Mouse (Mus musculus): Measurements from ENCODE around the gene Ccdc172. TPM values are rescaled to one million over a fixed set of nuclear protein-coding genes. Genes with fewer than 3 reads are reported as not detected.
A peak's percentile ranks its signal among the peaks of the same experiment; 100 is the strongest.

Gene Ccdc172
- not detected in 2 replicates for polyA plus RNA-seq (2014; fragmentation: Nextera tagmentation; extraction: Ambion mirVana)

- Histone ChIP-seq H3K4me1 (replicated peaks; ENCODE audit: control insufficient read depth, insufficient read depth, low read length) (no peaks in the 10 kb centered on the region), H3K4me3 (ENCODE audit: low read depth, low read length) (no peak within 1 kb of the TSS), H3K27ac (ENCODE audit: low read depth, low read length) (no peak within 1 kb of the TSS), H3K4me2 (replicated peaks; ENCODE audit: low read depth, low read length) (no peak within 1 kb of the TSS), H3K27me3 (ENCODE audit: control insufficient read depth, insufficient read depth, low read length) (no peaks in the 10 kb centered on the region), H3K9ac (ENCODE audit: low read depth, low read length) (no peak within 1 kb of the TSS), H3K36me3 (ENCODE audit: control insufficient read depth, insufficient read depth, low read length) (no peaks in the 10 kb centered on the region), H3K9me3 (ENCODE audit: control insufficient read depth, low read length) (no peaks in the 10 kb centered on the region)
- 93% methylated on average over 17 of the region's 17 CpGs for WGBS
- no peak for DNase-seq (ENCODE audit: low spot score)
- no peak for ATAC-seq (ENCODE audit: low FRiP score)
Measured at GRCm38 (mm10) chr19:58511818-58512217, at the start of gene Ccdc172. Gene Ccdc172, plus strand, starts transcription at chr19:58511993.

- Histone ChIP-seq H3K4me1 (replicated peaks; ENCODE audit: control insufficient read depth, insufficient read depth, low read length) (no peaks in the 10 kb centered on the region), H3K4me2 (replicated peaks; ENCODE audit: low read depth, low read length) (no peak overlapping the region), H3K4me3 (ENCODE audit: low read depth, low read length) (no peak overlapping the region), H3K9ac (ENCODE audit: low read depth, low read length) (no peak overlapping the region), H3K9me3 (ENCODE audit: control insufficient read depth, low read length) (no peaks in the 10 kb centered on the region), H3K27me3 (ENCODE audit: control insufficient read depth, insufficient read depth, low read length) (no peaks in the 10 kb centered on the region), H3K27ac (ENCODE audit: low read depth, low read length) (no peak overlapping the region), H3K36me3 (ENCODE audit: control insufficient read depth, insufficient read depth, low read length) (no peaks in the 10 kb centered on the region)
- 82% methylated on average over 3 of the region's 3 CpGs for WGBS
- DNase-seq (ENCODE audit: low spot score) = no peak
- ATAC-seq (ENCODE audit: low FRiP score) = no peak
Measured at GRCm38 (mm10) chr19:58463755-58464154, 48.0 kb upstream of the Ccdc172 start.

GRCm38 (mm10) chr19:58468331-58468730 lies 43.5 kb upstream of the Ccdc172 start:
- Histone ChIP-seq H3K27ac (ENCODE audit: low read depth, low read length) (no peak overlapping the region), H3K4me3 (ENCODE audit: low read depth, low read length) (no peak overlapping the region), H3K9ac (ENCODE audit: low read depth, low read length) (no peak overlapping the region), H3K27me3 (ENCODE audit: control insufficient read depth, insufficient read depth, low read length) (no peaks in the 10 kb centered on the region), H3K9me3 (ENCODE audit: control insufficient read depth, low read length) (no peaks in the 10 kb centered on the region), H3K36me3 (ENCODE audit: control insufficient read depth, insufficient read depth, low read length) (no peaks in the 10 kb centered on the region), H3K4me2 (replicated peaks; ENCODE audit: low read depth, low read length) (no peak overlapping the region), H3K4me1 (replicated peaks; ENCODE audit: control insufficient read depth, insufficient read depth, low read length) (no peaks in the 10 kb centered on the region)
- DNase-seq (ENCODE audit: low spot score) = no peak
- ATAC-seq (ENCODE audit: low FRiP score) = no peak
- 54% methylated on average over 2 of the region's 2 CpGs for WGBS

- ATAC-seq (ENCODE audit: low FRiP score) = no peak
Measured at GRCm38 (mm10) chr19:58469421-58469820, 42.4 kb upstream of the Ccdc172 start.

GRCm38 (mm10) chr19:58474251-58474650 lies 37.5 kb upstream of the Ccdc172 start:
- ATAC-seq (ENCODE audit: low FRiP score) (no peak), DNase-seq (ENCODE audit: low spot score) (no peak)
- 93% methylated on average over 3 of the region's 3 CpGs for WGBS
- no peak overlapping the region for H3K4me3 ChIP-seq (ENCODE audit: low read depth, low read length)
- no peak overlapping the region for H3K4me2 ChIP-seq (replicated peaks; ENCODE audit: low read depth, low read length)
- H3K27ac ChIP-seq (ENCODE audit: low read depth, low read length) = no peak overlapping the region
- no peaks in the 10 kb centered on the region for H3K27me3 ChIP-seq (ENCODE audit: control insufficient read depth, insufficient read depth, low read length)
- no peak overlapping the region for H3K9ac ChIP-seq (ENCODE audit: low read depth, low read length)
- no peaks in the 10 kb centered on the region for H3K9me3 ChIP-seq (ENCODE audit: control insufficient read depth, low read length)
- no peaks in the 10 kb centered on the region for H3K36me3 ChIP-seq (ENCODE audit: control insufficient read depth, insufficient read depth, low read length)
- H3K4me1 ChIP-seq (replicated peaks; ENCODE audit: control insufficient read depth, insufficient read depth, low read length) = no peaks in the 10 kb centered on the region

More at GRCm38 (mm10) chr19:58469421-58469820, 42.4 kb upstream of the Ccdc172 start:
- Histone ChIP-seq H3K4me2 (replicated peaks; ENCODE audit: low read depth, low read length) (no peak overlapping the region), H3K4me1 (replicated peaks; ENCODE audit: control insufficient read depth, insufficient read depth, low read length) (no peaks in the 10 kb centered on the region), H3K9me3 (ENCODE audit: control insufficient read depth, low read length) (no peaks in the 10 kb centered on the region), H3K36me3 (ENCODE audit: control insufficient read depth, insufficient read depth, low read length) (no peaks in the 10 kb centered on the region), H3K27ac (ENCODE audit: low read depth, low read length) (no peak overlapping the region), H3K4me3 (ENCODE audit: low read depth, low read length) (no peak overlapping the region), H3K9ac (ENCODE audit: low read depth, low read length) (no peak overlapping the region), H3K27me3 (ENCODE audit: control insufficient read depth, insufficient read depth, low read length) (no peaks in the 10 kb centered on the region)
- peak; percentile 95 for DNase-seq (ENCODE audit: low spot score)
- 15% methylated on average over 12 of the region's 12 CpGs for WGBS

- Histone ChIP-seq H3K4me3 (ENCODE audit: low read depth, low read length) (no peak overlapping the region), H3K9me3 (ENCODE audit: control insufficient read depth, low read length) (no peaks in the 10 kb centered on the region), H3K27ac (ENCODE audit: low read depth, low read length) (no peak overlapping the region), H3K4me1 (replicated peaks; ENCODE audit: control insufficient read depth, insufficient read depth, low read length) (no peaks in the 10 kb centered on the region), H3K36me3 (ENCODE audit: control insufficient read depth, insufficient read depth, low read length) (no peaks in the 10 kb centered on the region), H3K27me3 (ENCODE audit: control insufficient read depth, insufficient read depth, low read length) (no peaks in the 10 kb centered on the region), H3K4me2 (replicated peaks; ENCODE audit: low read depth, low read length) (no peak overlapping the region), H3K9ac (ENCODE audit: low read depth, low read length) (no peak overlapping the region)
- DNase-seq (ENCODE audit: low spot score) (no peak), ATAC-seq (ENCODE audit: low FRiP score) (no peak)
- 90% methylated on average over 9 of the region's 9 CpGs for WGBS
Measured at GRCm38 (mm10) chr19:58482373-58482977, 29.3 kb upstream of the Ccdc172 start.

GRCm38 (mm10) chr19:58486686-58487085 lies 25.1 kb upstream of the Ccdc172 start:
- Histone ChIP-seq H3K27me3 (ENCODE audit: control insufficient read depth, insufficient read depth, low read length) (no peaks in the 10 kb centered on the region), H3K4me3 (ENCODE audit: low read depth, low read length) (no peak overlapping the region), H3K9ac (ENCODE audit: low read depth, low read length) (no peak overlapping the region), H3K4me1 (replicated peaks; ENCODE audit: control insufficient read depth, insufficient read depth, low read length) (no peaks in the 10 kb centered on the region), H3K36me3 (ENCODE audit: control insufficient read depth, insufficient read depth, low read length) (no peaks in the 10 kb centered on the region), H3K27ac (ENCODE audit: low read depth, low read length) (no peak overlapping the region), H3K4me2 (replicated peaks; ENCODE audit: low read depth, low read length) (no peak overlapping the region), H3K9me3 (ENCODE audit: control insufficient read depth, low read length) (no peaks in the 10 kb centered on the region)
- 69% methylated on average over 2 of the region's 2 CpGs for WGBS
- ATAC-seq (ENCODE audit: low FRiP score) (no peak), DNase-seq (ENCODE audit: low spot score) (no peak)

GRCm38 (mm10) chr19:58497106-58497505 lies 14.7 kb upstream of the Ccdc172 start:
- Histone ChIP-seq H3K36me3 (ENCODE audit: control insufficient read depth, insufficient read depth, low read length) (no peaks in the 10 kb centered on the region), H3K27me3 (ENCODE audit: control insufficient read depth, insufficient read depth, low read length) (no peaks in the 10 kb centered on the region), H3K4me1 (replicated peaks; ENCODE audit: control insufficient read depth, insufficient read depth, low read length) (no peaks in the 10 kb centered on the region), H3K9me3 (ENCODE audit: control insufficient read depth, low read length) (no peaks in the 10 kb centered on the region), H3K27ac (ENCODE audit: low read depth, low read length) (no peak overlapping the region), H3K9ac (ENCODE audit: low read depth, low read length) (no peak overlapping the region), H3K4me3 (ENCODE audit: low read depth, low read length) (no peak overlapping the region), H3K4me2 (replicated peaks; ENCODE audit: low read depth, low read length) (no peak overlapping the region)
- DNase-seq (ENCODE audit: low spot score) (no peak), ATAC-seq (ENCODE audit: low FRiP score) (no peak)
- WGBS = 82% methylated on average over 3 of the region's 3 CpGs

- ATAC-seq (ENCODE audit: low FRiP score) = no peak
- H3K4me2 ChIP-seq (replicated peaks; ENCODE audit: low read depth, low read length) = no peak overlapping the region
- no peak overlapping the region for H3K4me3 ChIP-seq (ENCODE audit: low read depth, low read length)
- H3K27ac ChIP-seq (ENCODE audit: low read depth, low read length) = no peak overlapping the region
- no peak for DNase-seq (ENCODE audit: low spot score)
- 51% methylated on average over 3 of the region's 3 CpGs for WGBS
- no peaks in the 10 kb centered on the region for H3K4me1 ChIP-seq (replicated peaks; ENCODE audit: control insufficient read depth, insufficient read depth, low read length)
- H3K9ac ChIP-seq (ENCODE audit: low read depth, low read length) = no peak overlapping the region
- H3K27me3 ChIP-seq (ENCODE audit: control insufficient read depth, insufficient read depth, low read length) = no peaks in the 10 kb centered on the region
- H3K9me3 ChIP-seq (ENCODE audit: control insufficient read depth, low read length) = no peaks in the 10 kb centered on the region
- H3K36me3 ChIP-seq (ENCODE audit: control insufficient read depth, insufficient read depth, low read length) = no peaks in the 10 kb centered on the region
Measured at GRCm38 (mm10) chr19:58499420-58499966, 12.3 kb upstream of the Ccdc172 start.
